Mouse (Mus musculus): ENCODE measurements around the gene Slk.
A peak's percentile ranks its signal among the peaks of the same experiment; 100 is the strongest.

Slk gene

DNA sequence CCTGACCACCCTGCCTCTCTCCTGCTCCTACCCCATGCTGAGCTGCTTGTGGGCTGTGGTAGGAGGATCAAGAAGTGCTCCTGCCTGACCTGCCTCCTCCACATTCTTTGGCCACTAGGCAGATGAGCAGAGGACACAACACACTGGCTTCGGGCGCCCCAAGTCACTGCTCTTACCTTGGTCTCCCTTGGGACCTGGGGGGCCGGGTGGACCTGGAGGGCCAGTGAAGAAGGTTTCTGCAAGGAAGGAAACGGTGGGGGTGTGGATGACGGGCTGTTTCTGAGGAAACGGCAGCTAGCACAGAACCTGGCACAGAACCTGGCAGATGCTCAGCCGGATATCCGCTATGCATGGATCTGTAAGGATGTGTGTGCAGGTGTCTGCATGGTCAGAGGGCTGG lies 73.7 kb downstream of the Slk start:
- DNase-seq (ENCODE audit: low read depth): no peak

DNA sequence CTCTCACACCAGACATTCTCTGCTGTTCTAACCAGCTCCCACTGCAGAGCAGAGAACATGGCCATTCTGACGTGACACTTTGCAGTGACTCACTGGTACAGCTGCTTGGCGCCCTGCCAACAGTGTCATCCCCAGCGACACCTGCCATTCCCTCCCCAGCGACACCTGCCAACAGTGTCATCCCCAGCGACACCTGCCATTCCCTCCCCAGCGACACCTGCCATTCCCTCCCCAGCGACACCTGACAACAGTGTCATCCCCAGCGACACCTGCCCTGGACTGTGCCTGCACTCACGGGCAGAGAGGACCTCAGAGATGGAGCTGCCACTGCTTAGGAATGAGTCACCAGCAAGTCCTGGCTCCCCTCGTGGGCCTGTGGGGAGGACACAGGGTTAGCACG lies 75.4 kb downstream of the Slk start:
- no peak for DNase-seq (ENCODE audit: low read depth)

DNA sequence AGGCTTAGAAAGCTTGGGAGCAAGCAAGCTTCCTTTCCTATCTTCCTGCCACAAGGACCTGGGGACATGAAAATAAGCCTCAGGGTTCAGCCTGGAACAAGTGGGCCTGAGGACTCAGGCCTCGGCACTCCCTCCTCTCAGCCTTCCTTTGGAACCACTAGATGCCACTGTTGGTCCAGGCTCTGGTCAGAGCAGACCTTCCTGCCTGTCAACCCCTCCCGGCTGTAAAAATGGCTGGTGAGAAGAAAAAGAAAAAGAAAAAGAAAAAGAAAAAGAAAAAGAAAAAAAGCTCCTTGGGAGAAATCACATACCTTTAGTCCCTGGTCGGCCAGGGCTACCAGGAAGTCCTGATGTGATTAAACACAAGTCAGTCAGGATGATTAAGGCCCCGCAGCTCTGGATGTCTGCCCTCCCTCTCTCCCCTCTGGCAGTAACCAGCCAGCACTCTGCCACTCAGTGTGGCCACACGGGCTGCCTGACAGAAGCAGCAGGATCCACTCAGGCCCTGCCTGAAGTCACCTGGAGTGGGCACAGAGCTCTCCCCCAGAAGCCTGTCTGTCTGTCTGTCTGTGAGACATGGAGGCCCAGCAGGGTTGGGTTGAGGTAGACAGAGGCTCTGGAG lies 79.5 kb downstream of the Slk start:
- DNase-seq (ENCODE audit: low read depth): no peak

DNA sequence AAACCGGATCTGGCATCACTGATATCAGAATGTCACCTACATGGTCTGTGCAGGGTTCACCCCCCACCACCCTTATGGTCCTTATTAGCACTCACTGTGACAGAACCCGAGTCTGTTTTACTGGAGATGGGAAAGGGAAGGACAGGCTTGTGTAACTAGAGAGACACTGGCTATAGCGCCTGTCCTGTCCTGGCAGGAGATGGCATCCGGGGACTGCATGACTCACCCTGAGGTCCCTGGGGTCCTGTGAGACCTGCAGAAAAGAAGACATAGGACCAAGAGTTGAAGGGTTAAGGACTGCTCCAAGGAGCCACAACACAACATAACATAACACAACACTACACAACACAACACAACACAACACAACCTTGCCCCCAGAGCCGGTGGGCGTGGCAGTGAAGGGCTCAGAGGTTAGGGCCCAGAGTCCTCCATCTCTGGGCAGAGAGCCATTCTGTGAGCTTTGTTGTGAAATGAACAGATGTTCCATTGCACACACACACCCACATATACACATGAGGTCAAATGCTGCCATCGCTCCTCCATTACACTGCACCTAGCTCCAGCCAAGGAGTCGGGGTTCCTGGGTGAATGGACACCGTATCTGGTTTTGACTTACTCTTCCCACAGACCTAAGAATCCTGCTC lies 80.4 kb downstream of the Slk start:
- DNase-seq (ENCODE audit: low read depth): no peak

DNA sequence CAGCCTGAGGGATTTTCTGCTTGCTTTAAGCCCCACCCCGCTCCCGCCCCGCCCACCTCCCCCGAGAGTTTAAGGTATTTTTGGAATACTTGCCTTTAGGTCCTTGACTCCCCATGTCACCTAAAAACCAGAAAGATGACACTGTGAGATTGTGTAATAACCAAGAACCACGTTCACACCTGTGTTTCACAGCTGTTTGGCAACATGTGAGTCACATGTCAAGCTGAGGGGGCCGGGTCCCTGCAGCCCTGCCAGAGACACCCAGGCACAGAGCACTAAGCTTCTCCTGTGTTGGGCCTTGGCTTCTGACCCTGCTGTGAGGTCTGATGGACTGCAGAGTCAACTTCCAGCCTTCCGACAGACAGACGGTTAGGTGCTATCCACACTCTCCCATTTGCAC lies 88.1 kb downstream of the Slk start:
- no peak for DNase-seq (ENCODE audit: low read depth)

DNA sequence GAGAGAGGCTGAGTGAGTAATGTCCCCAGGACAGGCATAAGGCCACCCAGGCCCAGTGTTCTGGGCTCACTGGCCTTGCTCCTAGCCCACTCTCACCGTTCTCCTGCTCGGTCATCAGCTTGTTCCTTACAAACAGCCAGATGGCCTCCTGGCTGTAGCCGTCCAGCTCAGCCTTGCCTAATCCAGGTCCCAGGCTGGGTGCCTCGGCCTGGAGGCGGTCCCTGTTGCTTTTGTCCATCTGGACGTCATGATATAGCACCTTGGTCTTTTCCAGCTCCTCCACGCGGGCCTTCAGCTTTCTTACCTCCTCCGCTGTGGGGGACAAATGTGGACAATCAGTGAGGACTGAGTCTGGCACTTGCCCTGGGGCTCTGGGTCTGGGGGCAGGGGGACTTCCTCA lies 88.9 kb downstream of the Slk start:
- DNase-seq (ENCODE audit: low read depth): no peak

DNA sequence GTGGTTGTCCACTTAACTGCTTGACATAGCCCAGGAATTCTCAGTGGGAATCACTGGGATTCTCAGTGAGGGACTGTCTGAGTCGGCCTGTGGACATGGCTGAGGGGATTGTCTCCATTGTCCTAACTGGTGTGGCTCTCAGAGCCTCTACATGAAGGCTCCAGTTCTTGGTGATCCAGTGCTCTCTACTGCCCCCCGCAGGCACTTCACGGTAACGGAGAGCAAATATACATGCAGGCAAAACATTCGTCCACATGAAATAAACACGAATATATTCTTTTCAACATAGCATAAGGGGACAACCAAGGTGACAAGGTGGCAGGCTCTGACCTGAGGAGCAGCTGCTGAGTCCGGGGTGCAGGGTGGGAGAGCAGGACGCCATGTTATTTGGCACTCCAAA lies 94.9 kb downstream of the Slk start:
- DNase-seq (ENCODE audit: low read depth): peak; percentile 43

DNA sequence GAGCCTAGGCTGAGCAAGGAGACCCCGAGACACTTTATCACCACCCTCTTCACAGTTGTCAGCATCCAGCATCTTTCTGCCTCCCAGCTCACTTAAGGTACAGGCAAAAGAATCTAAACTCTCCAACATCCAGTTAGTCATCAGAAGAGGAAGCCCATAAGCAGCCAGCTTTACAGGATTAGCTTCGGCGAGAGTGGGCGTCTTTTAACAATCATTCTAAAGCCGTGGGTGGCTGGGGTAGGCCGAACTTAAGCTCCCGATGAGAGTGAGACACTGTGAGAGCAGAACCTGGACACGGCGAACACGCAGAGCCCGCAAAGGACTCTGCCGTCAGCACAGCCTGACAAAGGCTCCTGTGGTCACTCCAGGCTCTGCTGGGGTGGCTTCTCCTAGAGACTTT lies 99.2 kb downstream of the Slk start:
- DNase-seq (ENCODE audit: low read depth): no peak

DNA sequence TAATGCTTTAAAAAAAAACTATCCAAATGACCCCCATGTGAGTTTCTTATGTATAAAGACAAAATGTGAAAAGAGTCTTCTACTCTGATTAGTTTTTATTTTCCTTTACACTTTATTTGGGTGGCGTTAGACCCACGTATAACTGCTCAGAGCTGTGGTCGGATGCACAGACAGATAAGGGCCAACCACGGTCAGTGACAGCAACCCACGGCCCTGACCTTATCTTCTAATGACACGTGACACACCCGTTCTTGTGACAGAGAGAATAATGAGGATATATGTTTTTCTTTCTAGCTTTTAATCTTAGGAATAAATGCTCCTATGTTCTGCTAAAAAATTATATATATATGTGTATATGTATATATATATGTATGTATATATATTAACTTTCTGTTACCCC lies 110.1 kb downstream of the Slk start:
- DNase-seq (ENCODE audit: low read depth): no peak

DNA sequence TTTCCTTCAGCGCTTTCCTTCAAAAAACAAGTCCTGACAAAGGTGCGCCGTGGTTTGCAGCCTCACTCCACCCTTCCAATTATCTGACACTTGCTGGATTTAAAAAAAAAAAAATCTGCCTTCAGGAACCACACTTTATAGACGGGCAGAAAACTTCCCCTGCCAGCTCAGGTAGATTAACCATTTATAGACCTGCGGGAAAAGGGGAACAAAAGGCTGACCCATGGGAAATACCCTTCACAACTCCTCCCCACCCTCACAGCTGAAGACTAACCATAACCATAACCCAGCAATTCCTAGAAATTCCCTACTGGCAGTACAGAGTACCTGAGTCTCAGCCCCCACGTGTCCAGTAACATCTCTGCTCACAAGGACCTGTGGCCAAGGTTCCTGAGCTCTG lies 112.5 kb downstream of the Slk start, which contains the start of gene Col17a1:
Gene Col17a1 (minus strand): TSS at position 101 of the 400 bp plus-strand sequence.
- DNase-seq (ENCODE audit: low read depth): no peak
